8 mouse cellular contexts compared by ENCODE assay signal in the genomic region with DNA sequence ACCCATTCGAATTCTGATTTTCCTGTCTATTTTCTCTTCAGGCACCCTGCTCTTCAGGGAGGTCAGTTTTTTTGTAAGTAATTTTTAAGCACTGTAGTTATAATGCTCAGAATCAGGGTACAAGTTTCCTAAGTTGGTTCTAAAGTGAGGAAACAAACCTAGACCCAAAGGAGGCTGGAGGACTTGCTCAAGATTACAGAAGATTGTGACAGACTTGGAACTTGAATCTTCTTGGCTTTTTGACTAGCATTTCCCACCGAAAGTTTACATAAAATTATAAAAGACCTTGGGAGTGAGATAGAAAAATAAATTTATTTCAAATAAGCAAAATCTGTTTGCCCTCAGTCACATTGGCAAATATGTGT. TPM values are rescaled to one million over a fixed set of nuclear protein-coding genes. Genes with fewer than 3 reads are reported as not detected.
A peak's percentile ranks its signal among the peaks of the same experiment; 100 is the strongest.
DNase-seq lines count a peak whose midpoint lies in the region; ATAC-seq and TF ChIP-seq lines count a peak whose summit lies in the region.

No protein-coding gene starts in this region.

- no peak for ATAC-seq in erythroblast, adult 5-6 weeks (replicated peaks; ENCODE audit: low FRiP score, poor library complexity, severe bottlenecking)
- no peak for ATAC-seq in hindbrain, embryonic 12.5 days (ENCODE audit: low FRiP score)

- DNase-seq in ES-E14 (ENCODE audit: low read depth, low spot score): no peak
- DNase-seq in cerebellum, adult 11-12 months: no peak
- no peak for DNase-seq in adrenal gland, postnatal 36 days
- DNase-seq in spleen, postnatal 36 days (ENCODE audit: low spot score in 2 of 2): no peak

- in situ Hi-C loops in ES-E14 (cut with MboI; ENCODE audit: low sequenced_read_pairs in 2 of 2, unreplicated experiment in 2 of 2): no loop called here

- H3K27ac ChIP-seq in ES-E14 (ENCODE audit: insufficient read depth, low read depth, low read length, poor library complexity, severe bottlenecking): no peak overlapping the region; the same call in 1 of the 2 replicates
- no peak overlapping the region for H3K27ac ChIP-seq in hindbrain, embryonic 12.5 days
- H3K27ac ChIP-seq in macrophage: peak overlapping the region; percentile 48

- no peaks in the 10 kb centered on the region for H3K27me3 ChIP-seq in erythroblast, embryonic 14.5 days (ENCODE audit: control insufficient read depth)
- no peaks in the 10 kb centered on the region for H3K27me3 ChIP-seq in hindbrain, embryonic 12.5 days

- H3K4me1 ChIP-seq in erythroblast, embryonic 14.5 days (ENCODE audit: control insufficient read depth): peaks cover 29% of the 10 kb centered on the region
- H3K4me1 ChIP-seq in ES-E14 (ENCODE audit: control insufficient read depth in 2 of 2, insufficient read depth in 2 of 2, low read length in 2 of 2, poor library complexity in 1 of 2): peaks cover 0 to 4% of the 10 kb centered on the region in 2 experiments; a peak in 2 of 4 replicates
- peaks cover 15% of the 10 kb centered on the region for H3K4me1 ChIP-seq in hindbrain, embryonic 12.5 days

- no peaks in the 10 kb centered on the region for H3K9me3 ChIP-seq in erythroblast, embryonic 14.5 days (ENCODE audit: control insufficient read depth, low read length)
- H3K9me3 ChIP-seq in ES-E14 (ENCODE audit: control insufficient read depth, insufficient read depth, low read depth, low read length): no peaks in the 10 kb centered on the region
- H3K9me3 ChIP-seq in hindbrain, embryonic 12.5 days (replicated peaks): no peaks in the 10 kb centered on the region

- 33% methylated on average over 2 of the region's 2 CpGs for WGBS in hindbrain, embryonic 12.5 days
- WGBS in macrophage (ENCODE audit: missing documents): 15% methylated on average over 2 of the region's 2 CpGs

- peaks cover 54% of the 10 kb centered on the region for H3K79me2 ChIP-seq in macrophage (ENCODE audit: inconsistent target)

- peak overlapping the region; percentile 88 for H3K4me3 ChIP-seq in erythroblast, embryonic 14.5 days (replicated peaks)
- H3K4me3 ChIP-seq in ES-E14 (ENCODE audit: insufficient read depth in 1 of 2, low read depth in 1 of 2, low read length in 2 of 2, poor library complexity in 1 of 2, severe bottlenecking in 1 of 2) (peak overlapping the region; percentile 94 to 96), macrophage (ENCODE audit: inconsistent target) (peak overlapping the region; percentile 85)
- H3K4me3 ChIP-seq in hindbrain, embryonic 12.5 days: peak overlapping the region; percentile 86

- peak overlapping the region; percentile 64 for H3K4me2 ChIP-seq in hindbrain, embryonic 12.5 days (replicated peaks)

- H3K9ac ChIP-seq in ES-E14 (ENCODE audit: insufficient read depth, low read depth, low read length, poor library complexity, severe bottlenecking): peak overlapping the region; percentile 97
- H3K9ac ChIP-seq in hindbrain, embryonic 12.5 days: peak overlapping the region; percentile 78

- peaks cover 14% of the 10 kb centered on the region for H3K36me3 ChIP-seq in erythroblast, embryonic 14.5 days (ENCODE audit: control insufficient read depth)
- peaks cover 3% of the 10 kb centered on the region for H3K36me3 ChIP-seq in ES-E14 (ENCODE audit: control insufficient read depth, insufficient read depth, low read length, poor library complexity, severe bottlenecking)
- 0 out of 2 replicates have a peak, but pooled peaks cover 3% of the 10 kb centered on the region for H3K36me3 ChIP-seq in hindbrain, embryonic 12.5 days
- H3K36me3 ChIP-seq in macrophage (ENCODE audit: inconsistent target): peaks cover under 1% of the 10 kb centered on the region; the same call in 1 of the 2 replicates

TF ChIP-seq in ES-E14, 5 proteins besides CTCF, POLR2A, EP300 and RAD21:
- TF ChIP-seq ZNF384 (IDR thresholded peaks at IDR 0.05; ENCODE audit: low read depth, low read length) (no peak), ZC3H11A (IDR thresholded peaks at IDR 0.05; ENCODE audit: borderline replicate concordance, low read depth, low read length) (no peak), MAFK (IDR thresholded peaks at IDR 0.05; ENCODE audit: insufficient read depth, low read depth, low read length) (no peak), HCFC1 (IDR thresholded peaks at IDR 0.05; ENCODE audit: borderline replicate concordance, insufficient read depth, low read length) (no peak), CHD2 (IDR thresholded peaks at IDR 0.05; ENCODE audit: low read depth, low read length) (no peak)

RNA-seq across cellular contexts. Expression of a gene that starts 0.9 kb away (rescaled TPM):
- polyA plus RNA-seq in erythroblast, embryonic 14.5 days (2012): 0.52 and 0.63 TPM in 2 replicates
- total RNA-seq in erythroblast, adult 5-6 weeks (2015; ENCODE audit: low replicate concordance): 20.1 and 24.2 TPM in 2 replicates
- total RNA-seq in erythroblast, adult 5-6 weeks (2017; ENCODE audit: low replicate concordance): 21.6 and 30.9 TPM in 2 replicates
- total RNA-seq in ES-E14 (2012; rRNA removed): 67.9 and 73.3 TPM in 2 replicates
- polyA plus RNA-seq in hindbrain, embryonic 12.5 days (2016; fragmentation: Nextera tagmentation; extraction: Ambion mirVana): 48.4 and 51.4 TPM in 2 replicates
- 10 to 100 TPM; 17.0 to 93.5 (median 49.7) TPM for total RNA-seq in macrophage (2018; cell fraction: chromatin; rRNA removed)
- total RNA-seq in macrophage (2018; cell fraction: cytosol; rRNA removed): 10 to 100 TPM; 25.6 to 59.7 (median 36.0) TPM
- 100 to 1,000 TPM in 3 of 26 experiments, 10 to 100 TPM in 23; 23.5 to 104 (median 58.4) TPM for total RNA-seq in macrophage (2018; cell fraction: nucleus; rRNA removed)
- polyA plus RNA-seq in macrophage (2018): 27.1 to 39.0 TPM (median 31.5 TPM) in 3 replicates
- total RNA-seq in adrenal gland, postnatal 36 days (2021): 10 to 100 TPM; 66.5 to 82.7 TPM
